Mouse (Mus musculus) stomach, postnatal 0 days (tissue): ENCODE results near the gene Fbh1.
"Not testable (repeated sequence)": the region's sequence is repeated elsewhere in the genome, so short reads cannot be mapped to it uniquely, and the experiment has no call there.

Experiments used
- CTCF ChIP-seq: IDR thresholded peaks from 2 replicates; pipeline ENCODE4 v1.5.1; 2016; ENCODE audit warnings: antibody characterized with exemption, low read depth, mild to moderate bottlenecking, moderate library complexity
- EP300 ChIP-seq: optimal IDR thresholded peaks from 2 replicates; pipeline ENCODE3; 2016; ENCODE audit warnings: antibody characterized with exemption

- TF ChIP-seq CTCF = peak; percentile 66
- not testable (repeated sequence) for TF ChIP-seq EP300
Observed at GRCm38 (mm10) chr2:11710101-11710500, 67.3 kb downstream of the Fbh1 start.
